Mouse (Mus musculus): Measurements from ENCODE around the gene Fam180a. TPM values are rescaled to one million over a fixed set of nuclear protein-coding genes. Genes with fewer than 3 reads are reported as not detected.
"Not testable (repeated sequence)": the region's sequence is repeated elsewhere in the genome, so short reads cannot be mapped to it uniquely, and the experiment has no call there.

Gene Fam180a
- not detected in 2 replicates for polyA plus RNA-seq (2014; fragmentation: Nextera tagmentation; extraction: Ambion mirVana)

GRCm38 (mm10) chr6:35326111-35326515, at the start of gene Fam180a:
Gene Fam180a, minus strand, starts transcription at chr6:35326141.
- Histone ChIP-seq H3K4me2 (ENCODE audit: low read depth, low read length) (no peak within 1 kb of the TSS), H3K36me3 (replicated peaks; ENCODE audit: control insufficient read depth, insufficient read depth, low read depth, low read length) (no peaks in the 10 kb centered on the region), H3K9me3 (replicated peaks; ENCODE audit: control insufficient read depth, low read length) (no peaks in the 10 kb centered on the region), H3K4me1 (ENCODE audit: control insufficient read depth, insufficient read depth, low read length) (no peaks in the 10 kb centered on the region), H3K27ac (replicated peaks; ENCODE audit: low read depth, low read length) (no peak within 1 kb of the TSS), H3K27me3 (ENCODE audit: control insufficient read depth, insufficient read depth, low read length) (no peaks in the 10 kb centered on the region), H3K4me3 (ENCODE audit: low read depth, low read length) (no peak within 1 kb of the TSS), H3K9ac (replicated peaks; ENCODE audit: low read length) (no peak within 1 kb of the TSS)
- no peak for DNase-seq (ENCODE audit: low spot score)
- WGBS = 82% methylated on average over 9 of the region's 9 CpGs
- ATAC-seq (replicated peaks; ENCODE audit: insufficient number of reproducible peaks, low FRiP score, low TSS enrichment, low read depth) = no peak

- no peak overlapping the region for H3K27ac ChIP-seq (replicated peaks; ENCODE audit: low read depth, low read length)
- no peak for ATAC-seq (replicated peaks; ENCODE audit: insufficient number of reproducible peaks, low FRiP score, low TSS enrichment, low read depth)
- no peak for DNase-seq (ENCODE audit: low spot score)
- H3K36me3 ChIP-seq (replicated peaks; ENCODE audit: control insufficient read depth, insufficient read depth, low read depth, low read length) = no peaks in the 10 kb centered on the region
- no peak overlapping the region for H3K4me2 ChIP-seq (ENCODE audit: low read depth, low read length)
- no peak overlapping the region for H3K9ac ChIP-seq (replicated peaks; ENCODE audit: low read length)
- no peaks in the 10 kb centered on the region for H3K4me1 ChIP-seq (ENCODE audit: control insufficient read depth, insufficient read depth, low read length)
- H3K4me3 ChIP-seq (ENCODE audit: low read depth, low read length) = no peak overlapping the region
- H3K9me3 ChIP-seq (replicated peaks; ENCODE audit: control insufficient read depth, low read length) = no peaks in the 10 kb centered on the region
- H3K27me3 ChIP-seq (ENCODE audit: control insufficient read depth, insufficient read depth, low read length) = no peaks in the 10 kb centered on the region
- WGBS = 82% methylated on average over 10 of the region's 10 CpGs
Measured at GRCm38 (mm10) chr6:35374052-35374451, 48.1 kb upstream of the Fam180a start.

- no peak for DNase-seq (ENCODE audit: low spot score)
- no peaks in the 10 kb centered on the region for H3K4me1 ChIP-seq (ENCODE audit: control insufficient read depth, insufficient read depth, low read length)
- no peaks in the 10 kb centered on the region for H3K9me3 ChIP-seq (replicated peaks; ENCODE audit: control insufficient read depth, low read length)
- H3K27me3 ChIP-seq (ENCODE audit: control insufficient read depth, insufficient read depth, low read length) = no peaks in the 10 kb centered on the region
- no peaks in the 10 kb centered on the region for H3K36me3 ChIP-seq (replicated peaks; ENCODE audit: control insufficient read depth, insufficient read depth, low read depth, low read length)
- no peak overlapping the region for H3K9ac ChIP-seq (replicated peaks; ENCODE audit: low read length)
- no peak overlapping the region for H3K27ac ChIP-seq (replicated peaks; ENCODE audit: low read depth, low read length)
- 94% methylated on average over 7 of the region's 7 CpGs for WGBS
- ATAC-seq (replicated peaks; ENCODE audit: insufficient number of reproducible peaks, low FRiP score, low TSS enrichment, low read depth) = no peak
- no peak overlapping the region for H3K4me2 ChIP-seq (ENCODE audit: low read depth, low read length)
- H3K4me3 ChIP-seq (ENCODE audit: low read depth, low read length) = no peak overlapping the region
Measured at GRCm38 (mm10) chr6:35370356-35370755, 44.4 kb upstream of the Fam180a start.

- not testable (repeated sequence) for H3K4me2 ChIP-seq (ENCODE audit: low read depth, low read length)
- 86% methylated on average over 14 of the region's 18 CpGs for WGBS
Measured at GRCm38 (mm10) chr6:35369578-35370282, 43.8 kb upstream of the Fam180a start.

GRCm38 (mm10) chr6:35362596-35362995, 36.7 kb upstream of the Fam180a start:
- Histone ChIP-seq H3K4me3 (ENCODE audit: low read depth, low read length) (no peak overlapping the region), H3K4me2 (ENCODE audit: low read depth, low read length) (no peak overlapping the region), H3K4me1 (ENCODE audit: control insufficient read depth, insufficient read depth, low read length) (no peaks in the 10 kb centered on the region), H3K9ac (replicated peaks; ENCODE audit: low read length) (no peak overlapping the region), H3K9me3 (replicated peaks; ENCODE audit: control insufficient read depth, low read length) (no peaks in the 10 kb centered on the region), H3K36me3 (replicated peaks; ENCODE audit: control insufficient read depth, insufficient read depth, low read depth, low read length) (no peaks in the 10 kb centered on the region), H3K27me3 (ENCODE audit: control insufficient read depth, insufficient read depth, low read length) (no peaks in the 10 kb centered on the region), H3K27ac (replicated peaks; ENCODE audit: low read depth, low read length) (no peak overlapping the region)
- WGBS = 46% methylated on average over 9 of the region's 9 CpGs
- DNase-seq (ENCODE audit: low spot score) = no peak
- no peak for ATAC-seq (replicated peaks; ENCODE audit: insufficient number of reproducible peaks, low FRiP score, low TSS enrichment, low read depth)

More at GRCm38 (mm10) chr6:35369578-35370282, 43.8 kb upstream of the Fam180a start:
- DNase-seq (ENCODE audit: low spot score); H3K9me3 ChIP-seq (replicated peaks; ENCODE audit: control insufficient read depth, low read length); H3K27ac ChIP-seq (replicated peaks; ENCODE audit: low read depth, low read length); H3K4me3 ChIP-seq (ENCODE audit: low read depth, low read length); H3K9ac ChIP-seq (replicated peaks; ENCODE audit: low read length); ATAC-seq (replicated peaks; ENCODE audit: insufficient number of reproducible peaks, low FRiP score, low TSS enrichment, low read depth); H3K4me1 ChIP-seq (ENCODE audit: control insufficient read depth, insufficient read depth, low read length); H3K27me3 ChIP-seq (ENCODE audit: control insufficient read depth, insufficient read depth, low read length); H3K36me3 ChIP-seq (replicated peaks; ENCODE audit: control insufficient read depth, insufficient read depth, low read depth, low read length): not testable (repeated sequence)

- WGBS = 88% methylated on average over 3 of the region's 3 CpGs
- Histone ChIP-seq H3K27me3 (ENCODE audit: control insufficient read depth, insufficient read depth, low read length) (no peaks in the 10 kb centered on the region), H3K4me1 (ENCODE audit: control insufficient read depth, insufficient read depth, low read length) (peaks cover 9% of the 10 kb centered on the region; the same call in 1 of the 2 replicates), H3K9me3 (replicated peaks; ENCODE audit: control insufficient read depth, low read length) (no peaks in the 10 kb centered on the region), H3K4me2 (ENCODE audit: low read depth, low read length) (no peak overlapping the region), H3K9ac (replicated peaks; ENCODE audit: low read length) (no peak overlapping the region), H3K27ac (replicated peaks; ENCODE audit: low read depth, low read length) (no peak overlapping the region), H3K4me3 (ENCODE audit: low read depth, low read length) (no peak overlapping the region), H3K36me3 (replicated peaks; ENCODE audit: control insufficient read depth, insufficient read depth, low read depth, low read length) (no peaks in the 10 kb centered on the region)
- DNase-seq (ENCODE audit: low spot score) (no peak), ATAC-seq (replicated peaks; ENCODE audit: insufficient number of reproducible peaks, low FRiP score, low TSS enrichment, low read depth) (no peak)
Measured at GRCm38 (mm10) chr6:35355320-35355719, 29.4 kb upstream of the Fam180a start.

- no peaks in the 10 kb centered on the region for H3K36me3 ChIP-seq (replicated peaks; ENCODE audit: control insufficient read depth, insufficient read depth, low read depth, low read length)
- peaks cover 9% of the 10 kb centered on the region; the same call in 1 of the 2 replicates for H3K4me1 ChIP-seq (ENCODE audit: control insufficient read depth, insufficient read depth, low read length)
- DNase-seq (ENCODE audit: low spot score) (peak; percentile 86), ATAC-seq (replicated peaks; ENCODE audit: insufficient number of reproducible peaks, low FRiP score, low TSS enrichment, low read depth) (peak; percentile 74)
- H3K27ac ChIP-seq (replicated peaks; ENCODE audit: low read depth, low read length) = no peak overlapping the region; the same call in 1 of the 2 replicates
- H3K27me3 ChIP-seq (ENCODE audit: control insufficient read depth, insufficient read depth, low read length) = no peaks in the 10 kb centered on the region
- H3K9ac ChIP-seq (replicated peaks; ENCODE audit: low read length) = no peak overlapping the region
- WGBS = 10% methylated on average over 6 of the region's 6 CpGs
- no peak overlapping the region for H3K4me3 ChIP-seq (ENCODE audit: low read depth, low read length)
- no peaks in the 10 kb centered on the region for H3K9me3 ChIP-seq (replicated peaks; ENCODE audit: control insufficient read depth, low read length)
- H3K4me2 ChIP-seq (ENCODE audit: low read depth, low read length) = peak overlapping the region; percentile 22
Measured at GRCm38 (mm10) chr6:35354622-35354998, 28.7 kb upstream of the Fam180a start.

- peaks cover 9% of the 10 kb centered on the region; the same call in 1 of the 2 replicates for H3K4me1 ChIP-seq (ENCODE audit: control insufficient read depth, insufficient read depth, low read length)
- no peak overlapping the region for H3K4me3 ChIP-seq (ENCODE audit: low read depth, low read length)
- no peak overlapping the region; the same call in 1 of the 2 replicates for H3K27ac ChIP-seq (replicated peaks; ENCODE audit: low read depth, low read length)
- peak overlapping the region; percentile 22 for H3K4me2 ChIP-seq (ENCODE audit: low read depth, low read length)
- WGBS = 4% methylated on average over 16 of the region's 18 CpGs
- H3K36me3 ChIP-seq (replicated peaks; ENCODE audit: control insufficient read depth, insufficient read depth, low read depth, low read length) = no peaks in the 10 kb centered on the region
- peak overlapping the region; percentile 25 for H3K9ac ChIP-seq (replicated peaks; ENCODE audit: low read length)
- DNase-seq (ENCODE audit: low spot score) (peak; percentile 45), ATAC-seq (replicated peaks; ENCODE audit: insufficient number of reproducible peaks, low FRiP score, low TSS enrichment, low read depth) (peak; percentile 63)
- H3K27me3 ChIP-seq (ENCODE audit: control insufficient read depth, insufficient read depth, low read length) = no peaks in the 10 kb centered on the region
- no peaks in the 10 kb centered on the region for H3K9me3 ChIP-seq (replicated peaks; ENCODE audit: control insufficient read depth, low read length)
Measured at GRCm38 (mm10) chr6:35353846-35354621, 28.1 kb upstream of the Fam180a start.
